Mouse (Mus musculus): ENCODE measurements around the gene Lrrc49. TPM values are rescaled to one million over a fixed set of nuclear protein-coding genes. Genes with fewer than 3 reads are reported as not detected.

The Lrrc49 gene
- polyA plus RNA-seq (2012; rRNA removed): 69.4 and 78.2 TPM in 2 replicates

GRCm38 (mm10) chr9:60687891-60688324, at the start of gene Lrrc49:
Gene Lrrc49 (minus strand): TSS chr9:60688158.

GRCm38 (mm10) chr9:60712771-60713541, 25.0 kb upstream of the Lrrc49 start, which contains the start of gene Larp6:
Gene Larp6 (plus strand): TSS chr9:60712989.

DNA sequence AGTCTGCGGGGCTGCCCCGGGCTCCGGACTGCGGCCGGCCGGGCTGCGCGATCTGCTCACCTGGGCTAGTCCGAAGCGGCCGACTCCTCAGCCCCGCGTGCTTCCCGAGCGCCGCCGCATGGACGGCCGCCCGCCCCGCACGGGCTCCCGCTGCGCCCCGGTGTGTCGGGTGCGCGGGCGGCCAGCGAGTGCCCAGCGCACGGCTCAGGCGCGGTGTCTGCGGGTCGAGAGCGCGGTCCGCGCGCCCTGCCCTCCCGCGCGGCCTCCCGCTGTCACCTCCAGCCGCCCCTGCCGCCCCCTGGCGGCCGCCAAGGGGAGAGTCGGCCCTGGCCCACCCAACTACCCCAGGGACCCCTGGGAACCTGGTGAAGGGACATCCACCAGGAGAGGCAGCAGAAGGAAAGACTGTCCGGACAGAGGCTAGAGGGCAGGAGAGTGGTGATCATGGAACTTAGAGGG, 166.1 kb downstream of the Lrrc49 start, which contains the start of gene Thsd4:
Gene Thsd4, minus strand, starts transcription at position 241 of the 459 bp plus-strand sequence.

Other genes starting within 250 kb of the Lrrc49 start
- gene Thsd4, start 166.1 kb downstream of the Lrrc49 start, polyA plus RNA-seq (2012; rRNA removed): 6.7 and 11.3 TPM in 2 replicates
- gene Larp6, start 24.8 kb upstream of the Lrrc49 start, polyA plus RNA-seq (2012; rRNA removed): 9.9 and 12.0 TPM in 2 replicates
- gene Uaca, start 106.4 kb upstream of the Lrrc49 start, polyA plus RNA-seq (2012; rRNA removed): 16.8 and 21.5 TPM in 2 replicates

Measured in central nervous system, embryonic 14 days (tissue).